Mouse (Mus musculus): ENCODE results near the gene Irgc1. TPM values are rescaled to one million over a fixed set of nuclear protein-coding genes. Genes with fewer than 3 reads are reported as not detected.
"Not testable (repeated sequence)": the region's sequence is repeated elsewhere in the genome, so short reads cannot be mapped to it uniquely, and the experiment has no call there.

Gene Irgc1
- total and polyA plus RNA-seq, 3 experiments = 0.88 TPM; not detected in 2

GRCm38 (mm10) chr7:24486654-24487130 lies 34.6 kb upstream of the Irgc1 start:
- Histone ChIP-seq H3K4me3 (no peak overlapping the region), H3K9ac (ENCODE audit: low read depth, low read length) (no peak overlapping the region), H3K4me1 (ENCODE audit: control insufficient read depth, insufficient read depth, low read length) (no peaks in the 10 kb centered on the region), H3K79me2 (replicated peaks; ENCODE audit: control insufficient read depth, insufficient read depth, low read length) (peaks cover 2% of the 10 kb centered on the region; the same call in 1 of the 2 replicates), H3K27me3 (ENCODE audit: control insufficient read depth, insufficient read depth, low read length) (no peaks in the 10 kb centered on the region), H3K36me3 (ENCODE audit: control insufficient read depth, insufficient read depth, low read length) (no peaks in the 10 kb centered on the region), H3K27ac (no peak overlapping the region)
- no peak for DNase-seq
- TF ChIP-seq EP300 (IDR thresholded peaks at IDR 0.05; ENCODE audit: insufficient read depth, low read depth, low read length) (no peak), CTCF (IDR thresholded peaks at IDR 0.05) (no peak), POLR2A (IDR thresholded peaks at IDR 0.05; ENCODE audit: insufficient read depth, low read depth, low read length) (no peak)
- WGBS = 57% methylated on average over 9 of the region's 9 CpGs
- intact Hi-C loops (cut with DNase I) = no loop called here

DNA sequence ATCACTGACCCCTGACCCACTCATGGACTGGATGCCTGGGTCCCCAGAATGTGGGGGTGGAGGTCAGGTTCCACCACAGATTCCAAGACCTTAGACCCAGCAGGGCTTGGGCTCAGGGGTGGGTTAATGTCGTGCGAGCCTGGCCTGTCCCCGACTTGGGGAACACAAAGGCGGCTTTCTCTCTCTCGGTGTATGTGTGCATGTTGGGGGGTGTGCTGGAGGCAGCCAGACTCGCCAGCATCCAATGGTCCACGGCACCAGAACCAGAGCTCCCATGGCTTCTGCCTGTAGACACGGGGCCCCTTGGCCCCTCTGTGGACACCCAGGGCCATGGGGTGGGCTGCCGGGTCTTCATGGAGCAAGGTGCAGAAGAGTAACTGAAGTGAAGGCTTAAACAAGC lies 33.4 kb upstream of the Irgc1 start:
- DNase-seq = no peak
- Histone ChIP-seq H3K27ac (no peak overlapping the region), H3K36me3 (ENCODE audit: control insufficient read depth, insufficient read depth, low read length) (no peaks in the 10 kb centered on the region), H3K27me3 (ENCODE audit: control insufficient read depth, insufficient read depth, low read length) (no peaks in the 10 kb centered on the region), H3K79me2 (replicated peaks; ENCODE audit: control insufficient read depth, insufficient read depth, low read length) (peaks cover 2% of the 10 kb centered on the region; the same call in 1 of the 2 replicates), H3K4me1 (ENCODE audit: control insufficient read depth, insufficient read depth, low read length) (no peaks in the 10 kb centered on the region), H3K9ac (ENCODE audit: low read depth, low read length) (no peak overlapping the region), H3K4me3 (no peak overlapping the region)
- intact Hi-C loops (cut with DNase I) = no loop called here
- TF ChIP-seq CTCF (IDR thresholded peaks at IDR 0.05) (no peak), POLR2A (IDR thresholded peaks at IDR 0.05; ENCODE audit: insufficient read depth, low read depth, low read length) (no peak), EP300 (IDR thresholded peaks at IDR 0.05; ENCODE audit: insufficient read depth, low read depth, low read length) (no peak)
- 79% methylated on average over 9 of the region's 9 CpGs for WGBS

- H3K4me3 ChIP-seq; H3K9ac ChIP-seq (ENCODE audit: low read depth, low read length); H3K27ac ChIP-seq; H3K79me2 ChIP-seq (replicated peaks; ENCODE audit: control insufficient read depth, insufficient read depth, low read length); H3K4me1 ChIP-seq (ENCODE audit: control insufficient read depth, insufficient read depth, low read length); H3K27me3 ChIP-seq (ENCODE audit: control insufficient read depth, insufficient read depth, low read length); H3K36me3 ChIP-seq (ENCODE audit: control insufficient read depth, insufficient read depth, low read length); DNase-seq: not testable (repeated sequence)
- WGBS = 49% methylated on average over 6 of the region's 6 CpGs
- intact Hi-C loops (cut with DNase I) = loop anchor here (2.0 kb wide), 1 partner anchor 24 kb away; the partner anchor contains the start of gene Zfp428
Observed at GRCm38 (mm10) chr7:24483291-24483690, 31.2 kb upstream of the Irgc1 start.

- intact Hi-C loops (cut with DNase I) = loop anchor here (2.0 kb wide), 1 partner anchor 24 kb away; the partner anchor contains the start of gene Zfp428
- H3K4me3 ChIP-seq = peak overlapping the region; percentile 59; the same call in 1 of the 2 replicates
- TF ChIP-seq CTCF (IDR thresholded peaks at IDR 0.05) (no peak), EP300 (IDR thresholded peaks at IDR 0.05; ENCODE audit: insufficient read depth, low read depth, low read length) (no peak), POLR2A (IDR thresholded peaks at IDR 0.05; ENCODE audit: insufficient read depth, low read depth, low read length) (no peak)
- DNase-seq = no peak
- peaks cover 2% of the 10 kb centered on the region; the same call in 1 of the 2 replicates for H3K79me2 ChIP-seq (replicated peaks; ENCODE audit: control insufficient read depth, insufficient read depth, low read length)
- no peaks in the 10 kb centered on the region for H3K27me3 ChIP-seq (ENCODE audit: control insufficient read depth, insufficient read depth, low read length)
- no peaks in the 10 kb centered on the region for H3K4me1 ChIP-seq (ENCODE audit: control insufficient read depth, insufficient read depth, low read length)
- H3K9ac ChIP-seq (ENCODE audit: low read depth, low read length) = peak overlapping the region; percentile 71
- 5% methylated on average over 21 of the region's 38 CpGs for WGBS
- no peak overlapping the region for H3K27ac ChIP-seq
- H3K36me3 ChIP-seq (ENCODE audit: control insufficient read depth, insufficient read depth, low read length) = no peaks in the 10 kb centered on the region
Observed at GRCm38 (mm10) chr7:24482208-24483020, 30.3 kb upstream of the Irgc1 start.

- no peaks in the 10 kb centered on the region for H3K36me3 ChIP-seq (ENCODE audit: control insufficient read depth, insufficient read depth, low read length)
- 2% methylated on average over 83 of the region's 83 CpGs for WGBS
Observed at GRCm38 (mm10) chr7:24481474-24482207, 29.5 kb upstream of the Irgc1 start, which contains the start of gene Cadm4. TSS of gene Cadm4 (plus strand) at chr7:24482023.

More at GRCm38 (mm10) chr7:24481474-24482207, 29.5 kb upstream of the Irgc1 start, which contains the start of gene Cadm4:
- no peak within 1 kb of the TSS; the same call in 1 of the 2 replicates for H3K27ac ChIP-seq
- peak; percentile 87 to 93 for DNase-seq
- H3K9ac ChIP-seq (ENCODE audit: low read depth, low read length) = peak within 1 kb of the TSS; percentile 71
- intact Hi-C loops (cut with DNase I) = loop anchor here (2.0 kb wide), 1 partner anchor 25 kb away; the partner anchor contains the start of gene Zfp428
- H3K4me3 ChIP-seq = peak within 1 kb of the TSS; percentile 59
- H3K4me1 ChIP-seq (ENCODE audit: control insufficient read depth, insufficient read depth, low read length) = no peaks in the 10 kb centered on the region
- no peak for TF ChIP-seq CTCF (IDR thresholded peaks at IDR 0.05)
- TF ChIP-seq POLR2A (IDR thresholded peaks at IDR 0.05; ENCODE audit: insufficient read depth, low read depth, low read length) = peak; percentile 52; the same call in 1 of the 2 replicates
- H3K79me2 ChIP-seq (replicated peaks; ENCODE audit: control insufficient read depth, insufficient read depth, low read length) = no peaks in the 10 kb centered on the region
- no peaks in the 10 kb centered on the region for H3K27me3 ChIP-seq (ENCODE audit: control insufficient read depth, insufficient read depth, low read length)
